Mouse (Mus musculus) intestine, embryonic 16.5 days (tissue): ENCODE results near the gene Ccl17. TPM values are rescaled to one million over a fixed set of nuclear protein-coding genes. Genes with fewer than 3 reads are reported as not detected.
A peak's percentile ranks its signal among the peaks of the same experiment; 100 is the strongest.
"Not testable (repeated sequence)": the region's sequence is repeated elsewhere in the genome, so short reads cannot be mapped to it uniquely, and the experiment has no call there.

Experiments
- ATAC-seq: fragments of 200-750 bp; cut with Nextera tagmentation; 2 replicates; pipeline ENCODE4 v1.8.0; 2017; ENCODE audit warnings: moderate TSS enrichment, moderate library complexity
- H3K27ac ChIP-seq: fragments of 300-500 bp; sonication (generic); 2 replicates; pipeline ENCODE4 v1.5.1; 2014; ENCODE audit warnings: mild to moderate bottlenecking, low read length
- H3K27me3 ChIP-seq: fragments of 300-500 bp; sonication (generic); replicated peaks from 2 replicates; pipeline ENCODE4 v1.6.1; 2014; ENCODE audit warnings: low read length, control low read depth, mixed read lengths; ENCODE audit not compliant: control insufficient read depth, insufficient read depth
- H3K36me3 ChIP-seq: fragments of 300-500 bp; sonication (generic); 2 replicates; pipeline ENCODE4 v1.6.1; 2014; ENCODE audit warnings: low read length, control low read depth; ENCODE audit not compliant: control insufficient read depth, insufficient read depth
- H3K4me1 ChIP-seq: fragments of 300-500 bp; sonication (generic); 2 replicates; pipeline ENCODE4 v1.6.1; 2014; ENCODE audit warnings: low read length, control low read depth, mixed read lengths; ENCODE audit not compliant: control insufficient read depth, insufficient read depth
- H3K4me2 ChIP-seq: fragments of 300-500 bp; sonication (generic); 2 replicates; pipeline ENCODE4 v1.6.1; 2014; ENCODE audit warnings: low read depth, low read length, control low read depth
- H3K4me3 ChIP-seq: fragments of 300-500 bp; sonication (generic); 2 replicates; pipeline ENCODE4 v1.5.1; 2014; ENCODE audit warnings: mild to moderate bottlenecking, low read length
- H3K9ac ChIP-seq: fragments of 300-500 bp; sonication (generic); 2 replicates; pipeline ENCODE4 v1.6.1; 2014; ENCODE audit warnings: low read depth, low read length
- H3K9me3 ChIP-seq: fragments of 300-500 bp; sonication (generic); 2 replicates; pipeline ENCODE4 v1.6.1; 2016; ENCODE audit warnings: low read length, control low read depth; ENCODE audit not compliant: control insufficient read depth
- WGBS: fragments of 180-500 bp; shearing (Covaris S2); extraction: QIAGEN DNeasy Blood & Tissue Kit; methylation state at CpG from one replicate; pipeline ENCODE4 v1.1.7; 2014; 5-methylcytosine and 5-hydroxymethylcytosine counted together
- polyA plus RNA-seq: library from polyadenylated mRNA; unstranded; fragments of >200 nt; fragmentation: Nextera tagmentation; extraction: Ambion mirVana; gene quantifications from 2 replicates; pipeline ENCODE4 v1.2.1, GENCODE M21; 2015

The Ccl17 gene
- polyA plus RNA-seq, 1 experiment from 2014 or later: 0.29 TPM

DNA sequence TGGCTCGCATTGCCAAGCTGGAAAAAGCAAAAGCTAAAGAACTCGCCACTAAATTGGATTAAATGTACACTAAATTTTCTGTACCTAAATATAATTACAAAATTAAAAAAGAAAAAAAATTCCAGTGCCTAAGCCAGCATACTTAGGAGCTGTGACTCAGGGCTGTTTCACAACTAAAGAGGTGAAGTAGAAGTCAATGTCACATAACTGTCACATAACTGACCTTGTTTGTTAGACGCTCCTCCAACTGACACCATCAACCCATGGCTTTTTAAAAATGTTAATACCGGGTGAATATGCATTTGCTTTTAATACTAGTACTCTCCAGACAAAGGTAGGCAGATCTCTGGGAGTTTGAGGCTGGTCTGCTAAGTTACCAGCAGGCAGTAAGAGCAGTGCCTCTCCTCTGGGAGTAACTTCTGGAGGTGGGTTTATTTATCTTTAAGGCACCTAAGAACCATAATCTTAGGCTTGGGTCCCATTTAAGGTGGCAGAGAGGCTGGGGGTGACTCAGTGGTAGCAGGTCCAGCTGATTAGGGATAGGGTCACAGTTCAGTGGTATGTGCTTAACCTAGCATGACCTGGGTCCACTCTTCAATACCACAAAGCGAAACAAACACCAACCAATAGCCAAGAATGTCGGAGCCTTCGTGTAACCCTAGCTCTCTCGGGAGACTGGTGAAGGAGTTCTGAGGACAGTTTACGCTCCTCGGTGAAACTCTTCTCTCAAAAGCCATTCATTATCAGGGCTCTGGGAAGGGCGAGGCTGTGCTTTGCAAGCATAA is 26.4 kb downstream of the Ccl17 start:
- 59% methylated on average over 11 of the region's 11 CpGs for WGBS
- H3K9ac ChIP-seq: peak overlapping the region; percentile 99
- no peaks in the 10 kb centered on the region for H3K27me3 ChIP-seq
- peak overlapping the region; percentile 76 for H3K4me2 ChIP-seq
- no peaks in the 10 kb centered on the region for H3K9me3 ChIP-seq
- no peak overlapping the region for H3K27ac ChIP-seq
- H3K4me3 ChIP-seq: peak overlapping the region; percentile 100
- peaks cover 2% of the 10 kb centered on the region; the same call in 1 of the 2 replicates for H3K36me3 ChIP-seq
- peaks cover 11% of the 10 kb centered on the region for H3K4me1 ChIP-seq
- no peak for ATAC-seq

DNA sequence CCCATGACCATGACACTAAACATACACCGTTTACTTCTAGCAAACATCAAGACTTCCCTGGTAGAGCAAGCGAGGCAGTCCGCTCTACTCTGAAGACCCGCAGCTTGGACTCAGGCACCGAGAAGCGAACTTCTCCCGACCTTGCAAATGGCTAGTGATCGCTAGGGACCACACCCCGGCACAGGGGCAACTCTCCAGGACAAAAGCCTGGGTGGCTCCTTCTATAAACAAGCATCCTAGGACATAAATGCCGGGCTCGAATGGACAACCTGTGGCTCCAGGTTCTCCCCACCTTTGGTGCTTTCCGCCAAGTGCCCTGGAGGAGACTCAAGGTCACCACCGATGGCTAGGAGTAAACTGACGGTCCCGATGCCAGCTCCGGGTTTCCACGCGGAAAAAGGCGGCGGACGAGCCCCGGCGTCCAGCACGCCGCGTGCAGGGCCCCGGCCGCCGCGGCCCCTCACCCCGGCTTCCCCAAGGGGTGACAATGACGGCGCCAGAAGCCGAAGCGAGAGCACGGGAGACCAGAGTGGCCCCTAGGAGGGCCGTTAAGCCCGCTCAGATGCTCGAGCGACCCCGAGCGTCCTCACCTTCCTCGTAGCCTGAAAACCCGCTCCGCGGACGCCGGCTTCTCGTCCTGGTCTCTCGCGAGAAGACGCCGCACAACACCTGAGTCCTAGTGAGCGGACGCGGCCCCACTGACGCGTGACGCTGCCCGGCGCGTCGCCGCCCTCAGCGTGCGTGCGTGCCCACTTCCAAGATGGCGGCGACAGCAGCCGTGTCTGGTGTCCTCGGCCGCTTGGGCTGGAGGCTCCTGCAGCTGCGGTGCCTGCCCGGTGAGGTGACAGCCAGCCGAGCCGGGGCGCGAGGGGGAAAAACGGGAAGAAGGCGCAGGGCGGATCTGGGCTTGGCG is 27.7 kb downstream of the Ccl17 start, which contains the start of the genes Coq9 and Ciapin1:
Coq9 (plus strand) TSS at position 660 of the 913 bp plus-strand sequence.
Ciapin1 (minus strand) TSS at position 697 of the 913 bp plus-strand sequence.
- ATAC-seq: peak; percentile 97
- peak within 1 kb of the TSS; percentile 99 for H3K9ac ChIP-seq
- peak within 1 kb of the TSS; percentile 76 for H3K4me2 ChIP-seq
- peak within 1 kb of the TSS; percentile 100 for H3K4me3 ChIP-seq
- H3K27ac ChIP-seq: peak within 1 kb of the TSS; percentile 97
- H3K4me1 ChIP-seq: peaks cover 11% of the 10 kb centered on the region
- no peaks in the 10 kb centered on the region for H3K9me3 ChIP-seq
- H3K36me3 ChIP-seq: no peaks in the 10 kb centered on the region
- under 1% methylated on average over 82 of the region's 82 CpGs for WGBS
- H3K27me3 ChIP-seq: no peaks in the 10 kb centered on the region

DNA sequence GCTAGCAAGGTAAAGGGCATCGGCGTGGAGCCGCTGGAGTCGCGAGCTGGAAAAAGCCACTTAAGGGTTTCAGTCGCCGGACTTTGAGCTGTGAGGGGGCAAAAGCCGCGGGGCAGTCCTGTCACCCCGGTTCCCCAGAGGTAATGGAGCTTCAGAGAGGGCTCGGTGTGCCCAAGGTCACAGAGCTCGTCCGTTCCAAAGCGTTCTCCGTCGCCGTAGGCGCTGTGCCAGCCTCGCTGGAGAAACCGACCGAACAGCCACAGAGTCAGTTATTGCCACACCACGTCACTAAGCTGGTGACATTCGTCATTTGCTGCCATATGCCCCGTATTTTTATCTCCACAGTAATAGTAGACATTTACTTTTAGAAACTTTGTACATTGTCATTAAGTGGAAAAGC is 28.3 kb downstream of the Ccl17 start:
- Histone ChIP-seq H3K4me2 (peak overlapping the region; percentile 51), H3K4me1 (peaks cover 11% of the 10 kb centered on the region), H3K27me3 (no peaks in the 10 kb centered on the region), H3K9me3 (no peaks in the 10 kb centered on the region), H3K27ac (peak overlapping the region; percentile 97), H3K4me3 (peak overlapping the region; percentile 100), H3K9ac (peak overlapping the region; percentile 99), H3K36me3 (no peaks in the 10 kb centered on the region)
- WGBS: under 1% methylated on average over 24 of the region's 24 CpGs
- peak; percentile 69 for ATAC-seq

DNA sequence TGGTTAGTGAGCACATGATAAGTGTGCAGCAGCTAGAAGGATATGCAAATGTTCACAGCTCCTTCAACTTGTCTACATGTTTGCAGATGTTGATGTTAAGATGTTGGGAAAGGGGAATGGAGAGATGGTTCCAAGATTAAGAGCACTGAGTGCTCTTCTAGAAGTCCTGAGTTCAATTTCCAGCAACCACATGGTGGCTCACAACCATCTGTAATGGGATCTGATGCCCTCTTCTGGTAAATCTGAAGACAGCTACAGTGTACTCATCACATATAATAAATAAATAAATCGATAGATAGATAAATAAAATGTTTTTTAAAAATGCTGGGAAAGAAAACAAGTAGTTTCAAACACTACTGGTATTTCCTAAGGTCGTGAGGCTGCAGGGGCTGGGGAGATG is 30.9 kb downstream of the Ccl17 start:
- H3K9ac ChIP-seq: no peak overlapping the region
- no peak for ATAC-seq
- H3K27ac ChIP-seq: no peak overlapping the region
- peaks cover 11% of the 10 kb centered on the region for H3K4me1 ChIP-seq
- H3K36me3 ChIP-seq: 0 out of 2 replicates have a peak, but pooled peaks cover 4% of the 10 kb centered on the region
- no peaks in the 10 kb centered on the region for H3K27me3 ChIP-seq
- WGBS: 42% methylated on average over 2 of the region's 2 CpGs
- no peak overlapping the region for H3K4me2 ChIP-seq
- H3K9me3 ChIP-seq: no peaks in the 10 kb centered on the region
- H3K4me3 ChIP-seq: no peak overlapping the region

DNA sequence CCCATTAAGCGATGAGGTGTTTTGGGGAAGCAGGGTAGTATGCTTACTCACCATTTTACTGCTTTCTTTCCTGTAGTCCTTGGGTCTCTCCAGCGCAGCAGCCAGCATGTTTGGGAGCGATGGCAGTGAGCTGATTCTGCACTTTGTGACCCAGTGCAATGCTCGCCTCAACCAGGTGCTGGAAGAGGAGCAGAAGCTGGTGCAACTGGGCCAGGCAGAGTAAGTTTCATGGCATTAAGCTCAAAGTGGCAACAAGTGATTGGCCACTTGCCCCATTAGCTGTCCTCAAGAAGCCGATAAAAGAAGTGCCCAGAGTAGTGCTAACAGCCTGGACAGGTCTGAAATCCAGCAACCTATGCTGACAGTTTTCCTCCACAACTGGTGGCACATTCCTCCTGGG is 39.8 kb downstream of the Ccl17 start:
- H3K4me3 ChIP-seq: no peak overlapping the region
- H3K9ac ChIP-seq: no peak overlapping the region
- ATAC-seq: no peak
- peaks cover 20% of the 10 kb centered on the region for H3K36me3 ChIP-seq
- no peaks in the 10 kb centered on the region for H3K9me3 ChIP-seq
- 93% methylated on average over 5 of the region's 5 CpGs for WGBS
- H3K27me3 ChIP-seq: no peaks in the 10 kb centered on the region
- no peak overlapping the region for H3K27ac ChIP-seq
- no peaks in the 10 kb centered on the region for H3K4me1 ChIP-seq
- no peak overlapping the region for H3K4me2 ChIP-seq

DNA sequence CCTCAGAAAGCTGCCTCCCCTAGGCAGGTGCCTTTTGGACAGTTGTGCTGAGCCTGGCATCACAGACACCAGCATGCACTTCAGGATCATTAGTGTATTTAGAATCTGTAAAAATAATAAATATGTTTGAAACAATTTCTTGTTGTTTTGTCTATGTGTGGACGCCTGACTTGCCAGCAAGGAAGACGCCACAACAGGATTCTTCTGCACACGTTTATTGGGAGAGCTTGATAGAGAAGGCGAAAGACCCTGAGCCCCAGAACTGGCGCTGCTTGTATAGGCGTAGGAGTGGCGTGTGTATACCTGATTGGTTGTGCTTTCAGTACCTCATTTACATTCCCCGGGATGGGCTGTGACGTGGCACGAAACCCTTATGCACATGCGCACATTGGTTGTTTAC is 44.5 kb downstream of the Ccl17 start:
- H3K36me3 ChIP-seq: peaks cover 18% of the 10 kb centered on the region
- not testable (repeated sequence) for H3K27ac ChIP-seq, H3K4me2 ChIP-seq, H3K4me1 ChIP-seq, H3K4me3 ChIP-seq, H3K9me3 ChIP-seq, ATAC-seq, H3K27me3 ChIP-seq, H3K9ac ChIP-seq
- 91% methylated on average over 11 of the region's 11 CpGs for WGBS

DNA sequence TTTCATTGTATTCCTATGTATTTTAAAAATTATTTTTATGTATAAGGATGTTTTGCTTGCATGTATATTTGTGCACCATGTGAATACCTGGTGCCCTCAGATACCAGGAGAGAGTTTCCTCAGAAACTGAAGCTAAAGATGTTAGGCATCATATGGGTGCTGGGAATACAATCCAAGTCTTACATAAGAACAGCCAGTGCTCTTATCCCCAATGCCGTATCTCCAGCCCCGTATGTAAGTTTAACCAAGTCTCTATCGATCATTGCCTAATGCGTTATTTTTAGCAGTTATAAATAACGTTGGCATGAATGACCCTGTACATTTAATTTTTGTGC is 46.7 kb downstream of the Ccl17 start:
- H3K4me1 ChIP-seq: 0 out of 2 replicates have a peak, but pooled peaks cover 2% of the 10 kb centered on the region
- no peak; the same call in 1 of the 2 replicates for ATAC-seq
- no peaks in the 10 kb centered on the region for H3K27me3 ChIP-seq
- 30% methylated on average over 5 of the region's 5 CpGs for WGBS
- no peak overlapping the region for H3K4me2 ChIP-seq
- no peaks in the 10 kb centered on the region for H3K9me3 ChIP-seq
- H3K9ac ChIP-seq: no peak overlapping the region; the same call in 1 of the 2 replicates
- no peak overlapping the region for H3K27ac ChIP-seq
- peak overlapping the region; percentile 82 for H3K4me3 ChIP-seq
- peaks cover 12% of the 10 kb centered on the region for H3K36me3 ChIP-seq

DNA sequence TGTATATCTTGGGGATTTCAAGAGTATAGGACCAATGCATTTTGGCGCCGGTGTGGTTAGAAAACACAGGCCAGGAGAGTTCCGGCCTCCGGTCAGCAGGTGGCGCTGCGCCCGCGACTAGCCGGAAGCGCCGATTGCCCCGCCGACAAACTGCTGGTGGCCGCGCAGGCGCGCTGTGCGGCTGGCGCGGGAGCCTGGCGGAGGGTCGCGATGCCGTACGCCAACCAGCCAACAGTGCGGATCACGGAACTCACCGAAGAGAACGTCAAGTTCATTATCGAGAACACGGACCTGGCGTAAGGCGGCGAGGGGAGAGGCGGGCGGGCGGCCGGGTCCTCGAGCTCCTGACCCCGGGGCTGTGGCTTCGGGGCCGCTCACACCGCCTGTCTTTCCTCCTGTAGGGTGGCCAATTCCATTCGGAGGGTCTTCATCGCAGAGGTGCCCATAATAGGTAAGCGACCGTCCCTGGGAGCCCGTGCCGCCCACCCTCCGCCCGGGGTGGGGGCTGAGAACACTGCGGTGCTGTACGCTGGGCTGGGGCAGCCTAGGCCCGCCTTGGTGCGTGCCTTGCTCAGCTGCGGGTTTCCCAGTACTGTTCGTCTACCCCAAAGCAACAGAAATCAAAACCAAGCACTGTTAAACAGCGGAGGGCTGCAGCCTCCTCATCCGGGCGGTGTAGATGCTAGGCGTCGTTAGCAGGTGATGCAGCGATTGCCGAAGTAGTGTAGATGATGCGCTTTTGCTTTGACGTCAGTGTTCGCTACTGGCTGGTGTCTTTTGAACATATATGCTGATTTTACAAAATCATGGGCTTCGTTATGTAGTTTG is 47.3 kb downstream of the Ccl17 start, which contains the start of gene Polr2c:
Polr2c (plus strand) TSS at position 105 of the 828 bp plus-strand sequence.
- H3K9ac ChIP-seq: peak within 1 kb of the TSS; percentile 93
- peak within 1 kb of the TSS; percentile 66 for H3K4me2 ChIP-seq
- peak; percentile 80 for ATAC-seq
- H3K36me3 ChIP-seq: peaks cover 12% of the 10 kb centered on the region
- WGBS: under 1% methylated on average over 68 of the region's 68 CpGs
- H3K4me3 ChIP-seq: peak within 1 kb of the TSS; percentile 82
- 0 out of 2 replicates have a peak, but pooled peaks cover 2% of the 10 kb centered on the region for H3K4me1 ChIP-seq
- no peaks in the 10 kb centered on the region for H3K27me3 ChIP-seq
- H3K9me3 ChIP-seq: no peaks in the 10 kb centered on the region
- H3K27ac ChIP-seq: peak within 1 kb of the TSS; percentile 57; the same call in 1 of the 2 replicates
